Mouse (Mus musculus): ENCODE results near the gene Pheta2. TPM values are rescaled to one million over a fixed set of nuclear protein-coding genes. Genes with fewer than 3 reads are reported as not detected.
A peak's percentile ranks its signal among the peaks of the same experiment; 100 is the strongest.
"Not testable (repeated sequence)": the region's sequence is repeated elsewhere in the genome, so short reads cannot be mapped to it uniquely, and the experiment has no call there.

Pheta2 gene
- total RNA-seq, 2 experiments from 2014 or later: 0.23 to 0.26 TPM

GRCm38 (mm10) chr15:82343368-82344287, 4.9 kb downstream of the Pheta2 start:
- DNase-seq (ENCODE audit: low spot score): no peak

GRCm38 (mm10) chr15:82344971-82345370, 6.2 kb downstream of the Pheta2 start:
- no peak for DNase-seq (ENCODE audit: low spot score)

GRCm38 (mm10) chr15:82345820-82346470, 7.2 kb downstream of the Pheta2 start:
- DNase-seq (ENCODE audit: low spot score): peak; percentile 99

- DNase-seq (ENCODE audit: low spot score): no peak
These were observed 8.0 kb downstream of the Pheta2 start for GRCm38 (mm10) chr15:82346580-82347302.

- DNase-seq (ENCODE audit: low spot score): no peak
These were observed 8.5 kb downstream of the Pheta2 start for GRCm38 (mm10) chr15:82347303-82347676.

GRCm38 (mm10) chr15:82347852-82348251, 9.1 kb downstream of the Pheta2 start:
- DNase-seq (ENCODE audit: low spot score): no peak

- no peak for DNase-seq (ENCODE audit: low spot score)
These were observed 9.7 kb downstream of the Pheta2 start for GRCm38 (mm10) chr15:82348258-82348998.

- no peak for DNase-seq (ENCODE audit: low spot score)
These were observed 10.2 kb downstream of the Pheta2 start for GRCm38 (mm10) chr15:82348999-82349341.

GRCm38 (mm10) chr15:82350349-82350748, 11.6 kb downstream of the Pheta2 start:
- DNase-seq (ENCODE audit: low spot score): no peak

GRCm38 (mm10) chr15:82351480-82351879, 12.7 kb downstream of the Pheta2 start:
- no peak for DNase-seq (ENCODE audit: low spot score)

GRCm38 (mm10) chr15:82353078-82353744, 14.5 kb downstream of the Pheta2 start:
- DNase-seq (ENCODE audit: low spot score): no peak

- no peak for DNase-seq (ENCODE audit: low spot score)
These were observed 15.0 kb downstream of the Pheta2 start for GRCm38 (mm10) chr15:82353745-82354113.

GRCm38 (mm10) chr15:82354126-82354945, 15.6 kb downstream of the Pheta2 start, which contains the start of gene Ndufa6:
Ndufa6 (minus strand) TSS chr15:82354322.
- DNase-seq (ENCODE audit: low spot score): peak; percentile 98

- DNase-seq (ENCODE audit: low spot score): no peak
These were observed 19.9 kb downstream of the Pheta2 start for GRCm38 (mm10) chr15:82358431-82359260.

GRCm38 (mm10) chr15:82361459-82362018, 22.8 kb downstream of the Pheta2 start:
- DNase-seq (ENCODE audit: low spot score): peak; percentile 72

GRCm38 (mm10) chr15:82362234-82362633, 23.5 kb downstream of the Pheta2 start:
- DNase-seq (ENCODE audit: low spot score): no peak

GRCm38 (mm10) chr15:82363801-82364200, 25.1 kb downstream of the Pheta2 start:
- DNase-seq (ENCODE audit: low spot score): not testable (repeated sequence)

- not testable (repeated sequence) for DNase-seq (ENCODE audit: low spot score)
These were observed 25.8 kb downstream of the Pheta2 start for GRCm38 (mm10) chr15:82364561-82364960.

- DNase-seq (ENCODE audit: low spot score): no peak
These were observed 29.4 kb downstream of the Pheta2 start for GRCm38 (mm10) chr15:82368146-82368545.

Data from gastrocnemius, adult 18-20 months (tissue).